Mouse (Mus musculus) hindbrain, embryonic 14.5 days (tissue): ENCODE results near the gene Ecm2. TPM values are rescaled to one million over a fixed set of nuclear protein-coding genes. Genes with fewer than 3 reads are reported as not detected.

Source experiments
- ATAC-seq: fragments of 200-750 bp; cut with Nextera tagmentation; 2 replicates; pipeline ENCODE4 v1.8.0; 2017; ENCODE audit warnings: moderate number of reproducible peaks, mild to moderate bottlenecking, moderate TSS enrichment, moderate library complexity; ENCODE audit not compliant: low FRiP score
- DNase-seq: peaks from one replicate; pipeline ENCODE4 v3.0.0-alpha.2; 2015; ENCODE audit warnings: low spot score
- H3K27ac ChIP-seq: fragments of 300-500 bp; sonication (generic); 2 replicates; pipeline ENCODE4 v1.5.1; 2014; ENCODE audit warnings: mild to moderate bottlenecking, moderate library complexity
- H3K27me3 ChIP-seq: fragments of 300-500 bp; sonication (generic); 2 replicates; pipeline ENCODE4 v1.6.1; 2014; ENCODE audit warnings: mild to moderate bottlenecking, low read length, mixed read lengths; ENCODE audit not compliant: control insufficient read depth, insufficient read depth
- H3K36me3 ChIP-seq: fragments of 300-500 bp; sonication (generic); replicated peaks from 2 replicates; pipeline ENCODE4 v1.6.1; 2014; ENCODE audit not compliant: control insufficient read depth, insufficient read depth
- H3K4me1 ChIP-seq: fragments of 300-500 bp; sonication (generic); replicated peaks from 2 replicates; pipeline ENCODE4 v1.6.1; 2014; ENCODE audit warnings: antibody characterized with exemption, low read length, mixed read lengths; ENCODE audit not compliant: control insufficient read depth, insufficient read depth
- H3K4me2 ChIP-seq: fragments of 300-500 bp; sonication (generic); replicated peaks from 2 replicates; pipeline ENCODE4 v1.6.1; 2014; ENCODE audit warnings: mild to moderate bottlenecking, moderate library complexity
- H3K4me3 ChIP-seq: fragments of 300-500 bp; sonication (generic); replicated peaks from 2 replicates; pipeline ENCODE4 v1.5.1; 2014; ENCODE audit warnings: mild to moderate bottlenecking, low read length
- H3K9ac ChIP-seq: fragments of 300-500 bp; sonication (generic); 2 replicates; pipeline ENCODE4 v1.6.1; 2014
- H3K9me3 ChIP-seq: fragments of 300-500 bp; sonication (generic); 2 replicates; pipeline ENCODE4 v1.6.1; 2016; ENCODE audit warnings: low read length; ENCODE audit not compliant: control insufficient read depth
- WGBS: fragments of 180-500 bp; shearing (Covaris S2); extraction: QIAGEN DNeasy Blood & Tissue Kit; methylation state at CpG from one replicate; pipeline ENCODE4 v1.1.7; 2014; 5-methylcytosine and 5-hydroxymethylcytosine counted together
- polyA plus RNA-seq: library from polyadenylated mRNA; unstranded; fragments of >200 nt; fragmentation: Nextera tagmentation; extraction: Ambion mirVana; gene quantifications from 2 replicates; pipeline ENCODE4 v1.2.1, GENCODE M21; 2014

The Ecm2 gene
- polyA plus RNA-seq, 1 experiment from 2014 or later: 2.2 TPM

- no peak overlapping the region for H3K9ac ChIP-seq
- DNase-seq (no peak), ATAC-seq (0 out of 2 replicates have a peak, but pooled peaks have one; percentile 46)
- no peaks in the 10 kb centered on the region for H3K27me3 ChIP-seq
- no peaks in the 10 kb centered on the region for H3K4me1 ChIP-seq
- H3K4me2 ChIP-seq: no peak overlapping the region
- H3K4me3 ChIP-seq: no peak overlapping the region
- H3K36me3 ChIP-seq: no peaks in the 10 kb centered on the region
- WGBS: 74% methylated on average over 3 of the region's 3 CpGs
- H3K9me3 ChIP-seq: no peaks in the 10 kb centered on the region
- H3K27ac ChIP-seq: no peak overlapping the region
Observed at GRCm38 (mm10) chr13:49570371-49570770, 65.8 kb downstream of the Ecm2 start.

- Histone ChIP-seq H3K27ac (no peak overlapping the region), H3K27me3 (no peaks in the 10 kb centered on the region), H3K4me3 (no peak overlapping the region), H3K9me3 (no peaks in the 10 kb centered on the region), H3K9ac (no peak overlapping the region), H3K4me2 (no peak overlapping the region), H3K4me1 (no peaks in the 10 kb centered on the region), H3K36me3 (no peaks in the 10 kb centered on the region)
- 90% methylated on average over 2 of the region's 2 CpGs for WGBS
- DNase-seq (no peak), ATAC-seq (no peak)
Observed at GRCm38 (mm10) chr13:49571418-49571817, 66.8 kb downstream of the Ecm2 start.

- no peak within 1 kb of the TSS for H3K4me2 ChIP-seq
- no peaks in the 10 kb centered on the region for H3K36me3 ChIP-seq
- DNase-seq: no peak
- H3K9me3 ChIP-seq: no peaks in the 10 kb centered on the region
- no peaks in the 10 kb centered on the region for H3K4me1 ChIP-seq
- no peak within 1 kb of the TSS for H3K9ac ChIP-seq
- no peaks in the 10 kb centered on the region for H3K27me3 ChIP-seq
- H3K27ac ChIP-seq: no peak within 1 kb of the TSS
- WGBS: 87% methylated on average over 8 of the region's 8 CpGs
- H3K4me3 ChIP-seq: no peak within 1 kb of the TSS
- ATAC-seq: no peak
Observed at GRCm38 (mm10) chr13:49581541-49582530, 77.2 kb downstream of the Ecm2 start, which contains the start of gene Omd. TSS of gene Omd (plus strand) at chr13:49582462.

Other genes with a start within 250 kb of the Ecm2 start
- 1.5 and 2.2 TPM in 2 replicates for gene Fgd3, start 184.5 kb upstream of the Ecm2 start, polyA plus RNA-seq
- 30.7 and 33.3 TPM in 2 replicates for gene Bicd2, start 163.2 kb upstream of the Ecm2 start, polyA plus RNA-seq
- gene Ippk, start 83.6 kb upstream of the Ecm2 start, polyA plus RNA-seq: 13.4 and 13.7 TPM in 2 replicates
- gene Tes3-ps, start 11.5 kb upstream of the Ecm2 start, polyA plus RNA-seq: 0.50 and 0.96 TPM in 2 replicates
- 0.32 and 0.86 TPM in 2 replicates for gene Aspn, start 39.6 kb downstream of the Ecm2 start, polyA plus RNA-seq
- gene Omd, start 77.7 kb downstream of the Ecm2 start, polyA plus RNA-seq: 0.20 and 0.34 TPM in 2 replicates
- gene Ogn, start 103.2 kb downstream of the Ecm2 start, polyA plus RNA-seq: 8.6 and 8.7 TPM in 2 replicates
- 8.1 and 8.3 TPM in 2 replicates for gene Cenpp, start 148.0 kb downstream of the Ecm2 start, polyA plus RNA-seq
- gene Nol8, start 148.3 kb downstream of the Ecm2 start, polyA plus RNA-seq: 13.7 and 15.3 TPM in 2 replicates
- 52.6 and 59.2 TPM in 2 replicates for gene Iars, start 177.3 kb downstream of the Ecm2 start, polyA plus RNA-seq